Mouse (Mus musculus): ENCODE results near the gene Zfp383. TPM values are rescaled to one million over a fixed set of nuclear protein-coding genes. Genes with fewer than 3 reads are reported as not detected.

Gene Zfp383
- polyA plus RNA-seq, 1 experiment, result 0.14 TPM

DNA sequence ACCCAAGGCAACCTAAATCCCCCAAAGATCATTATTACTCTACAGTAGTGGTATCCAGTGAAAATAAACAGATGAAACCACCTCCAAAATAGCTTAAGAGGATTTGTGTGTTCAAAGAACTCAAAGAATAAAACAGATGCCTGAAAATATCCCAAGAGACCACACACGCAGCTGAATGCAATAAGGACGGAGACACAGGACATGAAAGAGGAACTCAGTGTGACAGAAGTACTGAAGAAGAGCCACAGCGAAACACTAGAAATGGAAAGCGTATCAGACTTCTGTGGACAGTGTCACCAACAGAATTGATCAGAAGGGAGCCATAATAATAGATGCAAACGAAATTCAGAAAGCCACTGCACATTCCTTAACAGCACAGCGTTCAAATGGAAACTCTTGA lies 30.8 kb downstream of the Zfp383 start:
- Histone ChIP-seq H3K27ac (ENCODE audit: insufficient read depth, low read depth, low read length) (no peak overlapping the region), H3K4me1 (ENCODE audit: control insufficient read depth, insufficient read depth, insufficient read length, low read length) (no peaks in the 10 kb centered on the region), H3K27me3 (ENCODE audit: control insufficient read depth, insufficient read depth, low read length) (no peaks in the 10 kb centered on the region), H3K4me3 (ENCODE audit: low read depth, low read length) (no peak overlapping the region), H3K36me3 (ENCODE audit: control insufficient read depth, insufficient read depth, low read length) (peaks cover 14% of the 10 kb centered on the region)
- no peak for TF ChIP-seq CTCF (IDR thresholded peaks at IDR 0.05; ENCODE audit: extremely low read depth, insufficient read length, insufficient replicate concordance, low read depth, low read length)
- TF ChIP-seq POLR2A (IDR thresholded peaks at IDR 0.05; ENCODE audit: low read depth, low read length), result no peak
- 84% methylated on average over 6 of the region's 6 CpGs for WGBS

DNA sequence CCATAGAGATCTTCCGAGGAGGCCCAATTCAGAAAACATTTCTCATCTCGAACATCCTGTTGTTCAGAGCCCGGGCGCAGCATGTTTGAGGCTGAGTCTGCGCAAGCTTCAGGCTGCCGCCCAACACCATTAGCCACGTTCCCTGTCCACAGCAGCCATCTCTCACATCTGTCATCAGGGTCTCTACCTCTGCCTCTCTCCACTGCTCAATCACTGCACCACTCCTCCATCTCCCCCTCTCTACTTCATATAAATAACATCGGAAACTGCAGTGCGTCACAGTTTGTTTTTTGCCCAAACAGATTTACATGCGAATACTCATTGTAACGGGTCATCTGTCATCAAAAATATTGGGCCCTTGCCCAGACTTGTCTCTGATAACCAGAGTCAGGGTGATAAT lies 33.0 kb downstream of the Zfp383 start:
- TF ChIP-seq POLR2A (IDR thresholded peaks at IDR 0.05; ENCODE audit: low read depth, low read length) (no peak), CTCF (IDR thresholded peaks at IDR 0.05; ENCODE audit: extremely low read depth, insufficient read length, insufficient replicate concordance, low read depth, low read length) (no peak)
- Histone ChIP-seq H3K4me3 (ENCODE audit: low read depth, low read length) (no peak overlapping the region), H3K27ac (ENCODE audit: insufficient read depth, low read depth, low read length) (no peak overlapping the region), H3K36me3 (ENCODE audit: control insufficient read depth, insufficient read depth, low read length) (peaks cover 2% of the 10 kb centered on the region; the same call in 1 of the 2 replicates), H3K27me3 (ENCODE audit: control insufficient read depth, insufficient read depth, low read length) (no peaks in the 10 kb centered on the region), H3K4me1 (ENCODE audit: control insufficient read depth, insufficient read depth, insufficient read length, low read length) (no peaks in the 10 kb centered on the region)
- WGBS, result 90% methylated on average over 11 of the region's 11 CpGs

DNA sequence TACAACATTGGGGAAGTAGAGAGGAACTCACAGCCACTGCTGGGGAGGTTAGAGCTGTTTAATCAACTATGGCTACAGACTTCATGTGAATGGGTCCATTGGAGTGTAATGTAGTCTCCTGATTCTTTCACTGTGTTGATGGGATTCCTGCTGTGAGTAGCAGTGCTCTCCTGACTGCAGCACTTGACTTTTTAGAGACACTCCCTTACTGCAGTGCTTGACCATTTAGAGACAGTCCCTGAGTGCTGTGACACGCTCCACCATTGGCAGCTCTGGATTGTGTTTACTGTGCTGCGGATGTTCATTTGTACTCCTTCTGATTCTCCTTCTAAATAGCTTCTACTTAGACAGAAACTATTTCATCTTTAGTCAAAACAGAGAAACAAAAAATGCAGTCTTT lies 34.7 kb downstream of the Zfp383 start:
- Histone ChIP-seq H3K36me3 (ENCODE audit: control insufficient read depth, insufficient read depth, low read length) (no peaks in the 10 kb centered on the region), H3K4me3 (ENCODE audit: low read depth, low read length) (no peak overlapping the region), H3K27me3 (ENCODE audit: control insufficient read depth, insufficient read depth, low read length) (no peaks in the 10 kb centered on the region), H3K27ac (ENCODE audit: insufficient read depth, low read depth, low read length) (no peak overlapping the region), H3K4me1 (ENCODE audit: control insufficient read depth, insufficient read depth, insufficient read length, low read length) (no peaks in the 10 kb centered on the region)
- TF ChIP-seq POLR2A (IDR thresholded peaks at IDR 0.05; ENCODE audit: low read depth, low read length) (no peak), CTCF (IDR thresholded peaks at IDR 0.05; ENCODE audit: extremely low read depth, insufficient read length, insufficient replicate concordance, low read depth, low read length) (no peak)
- 69% methylated on average over 2 of the region's 2 CpGs for WGBS

DNA sequence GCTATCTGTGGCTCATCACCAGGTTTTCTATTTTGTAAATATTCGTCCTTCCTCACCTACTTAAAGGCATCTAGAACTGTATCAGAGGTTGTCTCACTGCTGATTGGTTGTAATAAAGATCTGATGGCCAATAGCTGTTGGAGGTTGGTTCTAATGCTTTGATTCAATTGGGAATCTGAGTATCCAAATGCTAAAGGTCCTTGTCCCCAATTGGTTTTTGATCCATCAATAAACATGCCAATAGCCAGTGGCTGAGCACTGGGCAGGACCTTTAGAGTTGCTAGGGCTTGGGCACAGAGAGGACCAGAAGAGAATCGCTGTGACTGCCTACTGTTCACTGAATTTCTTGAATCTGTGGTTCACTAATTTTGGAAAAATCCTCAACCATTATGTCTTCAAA lies 35.7 kb downstream of the Zfp383 start:
- WGBS, result 81% methylated on average over 2 of the region's 2 CpGs
- Histone ChIP-seq H3K27me3 (ENCODE audit: control insufficient read depth, insufficient read depth, low read length) (no peaks in the 10 kb centered on the region), H3K27ac (ENCODE audit: insufficient read depth, low read depth, low read length) (no peak overlapping the region), H3K4me1 (ENCODE audit: control insufficient read depth, insufficient read depth, insufficient read length, low read length) (no peaks in the 10 kb centered on the region), H3K36me3 (ENCODE audit: control insufficient read depth, insufficient read depth, low read length) (no peaks in the 10 kb centered on the region), H3K4me3 (ENCODE audit: low read depth, low read length) (no peak overlapping the region)
- TF ChIP-seq CTCF (IDR thresholded peaks at IDR 0.05; ENCODE audit: extremely low read depth, insufficient read length, insufficient replicate concordance, low read depth, low read length) (no peak), POLR2A (IDR thresholded peaks at IDR 0.05; ENCODE audit: low read depth, low read length) (no peak)

DNA sequence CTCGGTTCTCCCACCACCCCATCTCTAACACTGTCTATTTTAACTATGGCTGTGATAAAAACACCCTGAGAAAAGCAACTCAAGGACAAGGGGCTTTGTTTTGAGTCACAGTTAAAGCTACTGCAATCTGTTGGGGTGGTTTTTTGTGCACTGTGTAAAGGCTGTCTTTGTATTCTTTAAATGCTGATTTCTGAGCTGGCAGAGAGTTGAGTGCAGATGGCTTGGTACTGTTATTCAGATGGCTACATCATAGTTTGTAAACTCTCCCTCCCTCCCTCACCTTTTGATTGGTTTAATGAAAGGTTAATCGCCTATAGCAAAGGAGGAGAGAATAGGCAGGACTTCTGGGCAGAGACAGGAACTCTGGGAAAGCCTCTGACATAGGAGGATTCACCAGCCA lies 36.2 kb downstream of the Zfp383 start:
- Histone ChIP-seq H3K27me3 (ENCODE audit: control insufficient read depth, insufficient read depth, low read length) (no peaks in the 10 kb centered on the region), H3K36me3 (ENCODE audit: control insufficient read depth, insufficient read depth, low read length) (no peaks in the 10 kb centered on the region), H3K27ac (ENCODE audit: insufficient read depth, low read depth, low read length) (no peak overlapping the region), H3K4me3 (ENCODE audit: low read depth, low read length) (no peak overlapping the region), H3K4me1 (ENCODE audit: control insufficient read depth, insufficient read depth, insufficient read length, low read length) (no peaks in the 10 kb centered on the region)
- WGBS, result 77% methylated on average over 2 of the region's 2 CpGs
- no peak for TF ChIP-seq POLR2A (IDR thresholded peaks at IDR 0.05; ENCODE audit: low read depth, low read length)

DNA sequence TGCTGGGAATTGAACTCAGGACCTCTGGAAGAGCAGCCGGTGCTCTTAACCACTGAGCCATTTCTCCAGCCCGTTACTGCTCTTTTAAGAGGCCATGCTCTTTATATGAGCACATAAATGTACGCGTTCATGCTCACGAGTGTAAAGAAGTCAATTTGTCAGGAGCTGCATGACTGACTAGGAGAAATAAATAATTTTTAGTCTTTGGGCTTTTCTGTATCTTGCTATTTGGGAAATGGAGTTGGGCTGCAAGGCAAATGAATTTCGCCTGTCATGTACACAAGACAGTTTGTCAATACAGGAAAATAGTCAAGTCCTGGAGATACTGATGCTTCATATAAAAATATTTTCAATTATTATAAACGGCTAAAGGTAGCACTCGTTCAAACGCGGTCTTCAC lies 45.1 kb downstream of the Zfp383 start:
- 0 out of 2 replicates have a peak overlapping the region, but pooled peaks have one; percentile 78 for H3K4me3 ChIP-seq (ENCODE audit: low read depth, low read length)
- no peak for TF ChIP-seq POLR2A (IDR thresholded peaks at IDR 0.05; ENCODE audit: low read depth, low read length)
- TF ChIP-seq CTCF (IDR thresholded peaks at IDR 0.05; ENCODE audit: extremely low read depth, insufficient read length, insufficient replicate concordance, low read depth, low read length), result no peak

DNA sequence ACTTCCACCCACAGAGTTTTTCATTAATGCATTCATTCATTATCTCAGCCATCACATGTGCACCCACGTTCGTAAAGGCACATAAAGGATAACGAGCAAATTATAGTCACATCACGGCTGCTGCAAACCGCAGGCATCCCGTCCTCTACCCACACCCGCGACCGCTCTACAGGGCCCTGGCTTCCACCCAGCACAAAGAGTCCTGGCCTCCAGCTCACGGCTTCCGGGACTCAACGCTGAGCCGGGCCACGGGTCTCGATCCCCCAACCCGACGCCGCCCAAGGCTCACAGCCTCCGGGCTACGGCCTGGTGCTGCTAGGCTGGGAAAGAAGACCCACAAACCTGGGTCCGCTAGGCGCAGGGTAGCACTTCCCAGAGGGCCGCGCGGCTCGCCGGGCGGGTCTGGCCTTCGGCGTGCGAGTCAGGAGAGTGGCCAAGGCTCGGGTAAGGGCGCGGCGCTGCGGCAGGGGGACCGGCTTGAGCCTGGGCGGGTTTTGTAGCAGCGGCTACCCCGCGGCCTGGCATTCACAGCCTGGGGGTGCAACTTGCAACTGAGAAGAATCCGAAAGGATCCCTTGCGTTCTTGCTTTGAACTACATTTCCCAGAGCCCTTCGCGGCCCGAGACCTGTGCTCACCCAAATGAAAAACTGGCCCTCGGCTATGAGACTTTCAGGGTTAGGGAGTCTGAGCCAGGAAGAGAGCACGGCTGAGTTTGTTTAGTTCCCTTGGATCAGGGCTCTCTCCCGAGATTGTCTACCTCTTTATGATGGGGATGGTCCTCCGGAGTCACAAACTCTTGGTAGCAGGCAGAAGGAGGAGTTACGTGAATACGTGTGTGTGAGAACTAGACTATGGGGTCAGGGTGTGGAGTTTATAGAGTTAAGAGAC lies 45.7 kb downstream of the Zfp383 start, which contains the start of gene Zfp74:
TSS of gene Zfp74 (minus strand) at position 577 of the 889 bp plus-strand sequence.
- TF ChIP-seq CTCF (IDR thresholded peaks at IDR 0.05; ENCODE audit: extremely low read depth, insufficient read length, insufficient replicate concordance, low read depth, low read length) (no peak), POLR2A (IDR thresholded peaks at IDR 0.05; ENCODE audit: low read depth, low read length) (no peak)
- no peaks in the 10 kb centered on the region; the same call in 1 of the 2 replicates for H3K36me3 ChIP-seq (ENCODE audit: control insufficient read depth, insufficient read depth, low read length)
- under 1% methylated on average over 52 of the region's 52 CpGs for WGBS
- peak within 1 kb of the TSS; percentile 78 for H3K4me3 ChIP-seq (ENCODE audit: low read depth, low read length)
- no peaks in the 10 kb centered on the region for H3K4me1 ChIP-seq (ENCODE audit: control insufficient read depth, insufficient read depth, insufficient read length, low read length)
- H3K27ac ChIP-seq (ENCODE audit: insufficient read depth, low read depth, low read length), result peak within 1 kb of the TSS; percentile 56
- H3K27me3 ChIP-seq (ENCODE audit: control insufficient read depth, insufficient read depth, low read length), result no peaks in the 10 kb centered on the region

More for the DNA sequence above, 45.1 kb downstream of the Zfp383 start:
- Histone ChIP-seq H3K36me3 (ENCODE audit: control insufficient read depth, insufficient read depth, low read length) (no peaks in the 10 kb centered on the region; the same call in 1 of the 2 replicates), H3K27me3 (ENCODE audit: control insufficient read depth, insufficient read depth, low read length) (no peaks in the 10 kb centered on the region), H3K27ac (ENCODE audit: insufficient read depth, low read depth, low read length) (no peak overlapping the region), H3K4me1 (ENCODE audit: control insufficient read depth, insufficient read depth, insufficient read length, low read length) (no peaks in the 10 kb centered on the region)
- WGBS, result 35% methylated on average over 10 of the region's 10 CpGs

Data from small intestine, adult 2 months (tissue).